Mouse (Mus musculus) embryonic facial prominence, embryonic 14.5 days (tissue): ENCODE measurements around the gene Paxip1. TPM values are rescaled to one million over a fixed set of nuclear protein-coding genes. Genes with fewer than 3 reads are reported as not detected.

Source experiments
- ATAC-seq: fragments of 200-750 bp; cut with Nextera tagmentation; 2 replicates; pipeline ENCODE4 v1.8.0; 2017; ENCODE audit warnings: low read depth, moderate number of reproducible peaks, moderate TSS enrichment
- DNase-seq: peaks from one replicate; pipeline ENCODE4 v3.0.0-alpha.2; 2015; ENCODE audit warnings: low spot score
- H3K27ac ChIP-seq: fragments of 300-500 bp; sonication (generic); replicated peaks from 2 replicates; pipeline ENCODE4 v1.5.1; 2014; ENCODE audit warnings: low read depth, mild to moderate bottlenecking, low read length, moderate library complexity
- H3K27me3 ChIP-seq: fragments of 300-500 bp; sonication (generic); replicated peaks from 2 replicates; pipeline ENCODE4 v1.6.1; 2014; ENCODE audit warnings: low read length; ENCODE audit not compliant: control insufficient read depth, insufficient read depth
- H3K36me3 ChIP-seq: fragments of 300-500 bp; sonication (generic); 2 replicates; pipeline ENCODE4 v1.6.1; 2014; ENCODE audit warnings: low read length, mixed read lengths; ENCODE audit not compliant: control insufficient read depth, insufficient read depth
- H3K4me1 ChIP-seq: fragments of 300-500 bp; sonication (generic); 2 replicates; pipeline ENCODE4 v1.6.1; 2014; ENCODE audit warnings: antibody characterized with exemption, low read length; ENCODE audit not compliant: control insufficient read depth, insufficient read depth
- H3K4me2 ChIP-seq: fragments of 300-500 bp; sonication (generic); 2 replicates; pipeline ENCODE4 v1.6.1; 2014; ENCODE audit warnings: low read depth, mild to moderate bottlenecking, low read length, moderate library complexity, mixed read lengths
- H3K4me3 ChIP-seq: fragments of 300-500 bp; sonication (generic); 2 replicates; pipeline ENCODE4 v1.5.1; 2014; ENCODE audit warnings: low read depth, mild to moderate bottlenecking, low read length
- H3K9ac ChIP-seq: fragments of 300-500 bp; sonication (generic); 2 replicates; pipeline ENCODE4 v1.6.1; 2014; ENCODE audit warnings: low read depth, mild to moderate bottlenecking, low read length, moderate library complexity, mixed read lengths
- H3K9me3 ChIP-seq: fragments of 300-500 bp; sonication (generic); 2 replicates; pipeline ENCODE4 v1.6.1; 2016; ENCODE audit warnings: low read length; ENCODE audit not compliant: control insufficient read depth
- WGBS: fragments of 180-500 bp; shearing (Covaris S2); extraction: QIAGEN DNeasy Blood & Tissue Kit; methylation state at CpG from one replicate; pipeline ENCODE4 v1.1.7; 2014; 5-methylcytosine and 5-hydroxymethylcytosine counted together
- polyA plus RNA-seq: library from polyadenylated mRNA; unstranded; fragments of >200 nt; fragmentation: Nextera tagmentation; extraction: Ambion mirVana; gene quantifications from 2 replicates; pipeline ENCODE4 v1.2.1, GENCODE M21; 2014

Gene Paxip1
- polyA plus RNA-seq, 1 experiment from 2014 or later, result 32.6 TPM

GRCm38 (mm10) chr5:27716026-27716425, 75.5 kb downstream of the Paxip1 start:
- 85% methylated on average over 4 of the region's 4 CpGs for WGBS

GRCm38 (mm10) chr5:27714356-27714755, 77.1 kb downstream of the Paxip1 start:
- no peak overlapping the region for H3K4me3 ChIP-seq
- 57% methylated on average over 9 of the region's 9 CpGs for WGBS
- H3K36me3 ChIP-seq, result no peaks in the 10 kb centered on the region
- no peak overlapping the region for H3K27ac ChIP-seq
- H3K9ac ChIP-seq, result no peak overlapping the region
- no peak overlapping the region for H3K4me2 ChIP-seq
- DNase-seq, result peak; percentile 7
- no peaks in the 10 kb centered on the region for H3K4me1 ChIP-seq
- H3K27me3 ChIP-seq, result no peaks in the 10 kb centered on the region
- no peak for ATAC-seq
- H3K9me3 ChIP-seq, result no peaks in the 10 kb centered on the region

More at GRCm38 (mm10) chr5:27716026-27716425, 75.5 kb downstream of the Paxip1 start:
- Histone ChIP-seq H3K4me2 (no peak overlapping the region), H3K27me3 (no peaks in the 10 kb centered on the region), H3K9me3 (no peaks in the 10 kb centered on the region), H3K4me3 (no peak overlapping the region), H3K36me3 (no peaks in the 10 kb centered on the region), H3K4me1 (no peaks in the 10 kb centered on the region), H3K27ac (no peak overlapping the region), H3K9ac (no peak overlapping the region)
- DNase-seq, result no peak
- no peak for ATAC-seq

GRCm38 (mm10) chr5:27711461-27712192, 79.9 kb downstream of the Paxip1 start:
- ATAC-seq (no peak), DNase-seq (no peak)
- Histone ChIP-seq H3K4me3 (no peak overlapping the region), H3K4me1 (no peaks in the 10 kb centered on the region), H3K27me3 (no peaks in the 10 kb centered on the region), H3K9ac (no peak overlapping the region), H3K4me2 (no peak overlapping the region), H3K36me3 (no peaks in the 10 kb centered on the region), H3K27ac (no peak overlapping the region), H3K9me3 (no peaks in the 10 kb centered on the region)
- WGBS, result 55% methylated on average over 8 of the region's 8 CpGs

DNA sequence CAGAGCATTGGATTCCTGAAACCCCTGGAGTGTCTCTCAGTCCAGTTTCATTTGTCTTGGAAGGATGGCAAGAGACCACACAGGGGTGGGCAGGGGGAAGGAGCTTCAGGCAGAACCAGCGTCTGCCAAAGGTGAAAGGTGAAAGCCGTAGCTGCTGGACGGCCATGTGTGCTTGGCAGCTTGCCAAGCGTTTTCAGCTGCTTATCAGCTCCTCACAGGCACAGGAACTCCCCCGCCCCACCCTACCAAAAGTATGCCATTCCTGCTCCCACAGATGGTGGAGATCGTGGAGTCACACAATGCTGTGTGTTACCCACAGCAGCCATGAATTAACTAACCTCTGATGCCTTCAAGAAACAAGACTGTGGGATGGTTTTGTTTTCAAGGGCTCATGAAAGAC, 83.3 kb downstream of the Paxip1 start:
- ATAC-seq, result no peak; the same call in 1 of the 2 replicates
- Histone ChIP-seq H3K9me3 (no peaks in the 10 kb centered on the region), H3K4me1 (no peaks in the 10 kb centered on the region), H3K9ac (no peak overlapping the region), H3K4me2 (no peak overlapping the region), H3K27me3 (no peaks in the 10 kb centered on the region), H3K27ac (no peak overlapping the region), H3K4me3 (no peak overlapping the region), H3K36me3 (no peaks in the 10 kb centered on the region)
- DNase-seq, result peak; percentile 45
- WGBS, result 19% methylated on average over 6 of the region's 6 CpGs

GRCm38 (mm10) chr5:27707283-27707682, 84.2 kb downstream of the Paxip1 start:
- no peaks in the 10 kb centered on the region for H3K27me3 ChIP-seq
- H3K9me3 ChIP-seq, result no peaks in the 10 kb centered on the region
- no peak for DNase-seq
- H3K4me3 ChIP-seq, result no peak overlapping the region
- no peak overlapping the region for H3K9ac ChIP-seq
- no peak overlapping the region for H3K27ac ChIP-seq
- ATAC-seq, result no peak
- H3K4me2 ChIP-seq, result no peak overlapping the region
- H3K4me1 ChIP-seq, result no peaks in the 10 kb centered on the region
- no peaks in the 10 kb centered on the region for H3K36me3 ChIP-seq

DNA sequence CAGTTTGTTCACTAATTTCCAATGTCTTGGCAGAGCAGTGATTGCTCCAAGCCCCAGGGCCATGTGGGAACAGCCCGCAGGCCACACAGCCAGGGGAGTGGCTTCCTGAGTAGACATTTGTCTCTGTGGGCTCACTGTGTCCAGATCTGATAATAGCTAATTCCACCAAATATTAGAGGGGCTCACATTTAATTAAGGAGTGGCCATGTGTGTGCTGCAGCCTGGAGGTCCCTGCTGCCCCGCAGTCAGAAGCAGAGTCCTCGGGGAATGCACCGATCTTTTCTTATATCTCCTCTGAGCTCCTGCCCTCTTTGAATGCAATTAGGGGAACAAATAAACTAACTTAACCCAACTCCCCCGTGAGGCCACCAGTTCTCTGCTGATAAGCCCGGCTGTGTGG, 84.9 kb downstream of the Paxip1 start:
- WGBS, result 63% methylated on average over 6 of the region's 6 CpGs
- H3K4me1 ChIP-seq, result no peaks in the 10 kb centered on the region
- no peaks in the 10 kb centered on the region for H3K36me3 ChIP-seq
- no peaks in the 10 kb centered on the region for H3K9me3 ChIP-seq
- DNase-seq (no peak), ATAC-seq (no peak)
- no peaks in the 10 kb centered on the region for H3K27me3 ChIP-seq
- H3K9ac ChIP-seq, result no peak overlapping the region
- H3K4me3 ChIP-seq, result no peak overlapping the region
- H3K4me2 ChIP-seq, result no peak overlapping the region
- no peak overlapping the region for H3K27ac ChIP-seq

- no peaks in the 10 kb centered on the region for H3K4me1 ChIP-seq
- H3K27me3 ChIP-seq, result no peaks in the 10 kb centered on the region
- no peak overlapping the region for H3K4me2 ChIP-seq
- DNase-seq, result peak; percentile 6
- no peaks in the 10 kb centered on the region for H3K9me3 ChIP-seq
- ATAC-seq, result no peak
- no peak overlapping the region for H3K4me3 ChIP-seq
- H3K9ac ChIP-seq, result no peak overlapping the region
- no peaks in the 10 kb centered on the region for H3K36me3 ChIP-seq
- no peak overlapping the region for H3K27ac ChIP-seq
Measured at GRCm38 (mm10) chr5:27705020-27705419, 86.5 kb downstream of the Paxip1 start.

- 84% methylated on average over 6 of the region's 6 CpGs for WGBS
- Histone ChIP-seq H3K27me3 (no peaks in the 10 kb centered on the region), H3K4me1 (no peaks in the 10 kb centered on the region), H3K4me3 (no peak overlapping the region), H3K36me3 (no peaks in the 10 kb centered on the region), H3K9ac (no peak overlapping the region), H3K9me3 (no peaks in the 10 kb centered on the region), H3K27ac (no peak overlapping the region), H3K4me2 (no peak overlapping the region)
- no peak for DNase-seq
- no peak for ATAC-seq
Measured at GRCm38 (mm10) chr5:27702482-27702881, 89.0 kb downstream of the Paxip1 start.
